Mouse (Mus musculus): ENCODE results near the gene Cldn34c1.
"Not testable (repeated sequence)": the region's sequence is repeated elsewhere in the genome, so short reads cannot be mapped to it uniquely, and the experiment has no call there.

Gene Cldn34c1

GRCm38 (mm10) chrX:123103291-123104260 lies at the start of gene Cldn34c1:
Cldn34c1 (plus strand) TSS chrX:123103495.
- peak; percentile 52 to 75 for DNase-seq (ENCODE audit: low spot score in 2 of 2)

GRCm38 (mm10) chrX:123087441-123087840 lies 15.9 kb upstream of the Cldn34c1 start:
- DNase-seq (ENCODE audit: low spot score in 2 of 2): no peak

GRCm38 (mm10) chrX:123102806-123103205 lies 489 bp upstream of the Cldn34c1 start:
- not testable (repeated sequence) for DNase-seq (ENCODE audit: low spot score in 2 of 2)

GRCm38 (mm10) chrX:123104692-123105091 lies 1.4 kb downstream of the Cldn34c1 start:
- not testable (repeated sequence) for DNase-seq (ENCODE audit: low spot score in 2 of 2)

- not testable (repeated sequence) for DNase-seq (ENCODE audit: low spot score in 2 of 2)
These were observed 119.1 kb downstream of the Cldn34c1 start, which contains the start of gene Srsx for GRCm38 (mm10) chrX:123222381-123222780. Srsx (minus strand) TSS chrX:123222481.

Data from cerebellum, postnatal 4 days (tissue).